Mouse (Mus musculus): ENCODE measurements around the gene 1700029P11Rik. TPM values are rescaled to one million over a fixed set of nuclear protein-coding genes. Genes with fewer than 3 reads are reported as not detected.
A peak's percentile ranks its signal among the peaks of the same experiment; 100 is the strongest.
"Not testable (repeated sequence)": the region's sequence is repeated elsewhere in the genome, so short reads cannot be mapped to it uniquely, and the experiment has no call there.

Gene 1700029P11Rik
- total and polyA plus RNA-seq, 3 experiments, result 0.07 TPM; not detected in 2

DNA sequence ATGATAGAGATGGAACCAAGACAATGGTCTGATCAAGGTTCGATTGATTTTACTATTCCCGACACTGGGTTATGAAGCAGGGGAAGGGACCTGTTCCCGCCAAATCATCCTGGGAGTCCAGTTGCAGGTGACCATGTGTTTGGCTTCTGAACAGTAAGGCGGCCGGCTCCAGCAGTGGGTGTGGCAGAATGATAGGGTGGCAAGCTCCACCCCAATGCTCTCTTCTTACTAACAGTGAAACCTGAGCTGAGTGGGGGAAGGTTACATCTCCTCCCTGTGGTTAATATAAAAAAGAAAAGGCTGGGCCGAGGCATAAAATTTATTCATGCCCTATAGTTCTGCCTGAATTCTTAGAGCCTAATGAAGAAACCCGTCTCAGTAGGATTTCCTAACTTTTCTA lies 11.2 kb upstream of the 1700029P11Rik start (continued):
- no peak for TF ChIP-seq MAFK (IDR thresholded peaks at IDR 0.05; ENCODE audit: borderline replicate concordance, low read depth, low read length)
- no peak for TF ChIP-seq MYB (IDR thresholded peaks at IDR 0.05; ENCODE audit: low read depth, low read length)
- no peak for TF ChIP-seq CHD2 (IDR thresholded peaks at IDR 0.05; ENCODE audit: low read length)
- TF ChIP-seq MXI1 (IDR thresholded peaks at IDR 0.05; ENCODE audit: low read depth, low read length), result peak; percentile 67
- TF ChIP-seq RCOR1 (IDR thresholded peaks at IDR 0.05; ENCODE audit: low read depth, low read length), result no peak
- TF ChIP-seq HCFC1 (IDR thresholded peaks at IDR 0.05; ENCODE audit: low read depth, low read length), result no peak
- no peak for TF ChIP-seq ZNF384 (IDR thresholded peaks at IDR 0.05; ENCODE audit: low read depth, low read length)
- TF ChIP-seq SMC3 (IDR thresholded peaks at IDR 0.05; ENCODE audit: low read depth, low read length), result no peak
- TF ChIP-seq RAD21 (IDR thresholded peaks at IDR 0.05; ENCODE audit: low read depth, low read length), result no peak
- peak; percentile 55 for TF ChIP-seq SIN3A (IDR thresholded peaks at IDR 0.05; ENCODE audit: low read length)
- TF ChIP-seq POLR2A (IDR thresholded peaks at IDR 0.05; ENCODE audit: control insufficient read depth in 1 of 2, insufficient read depth in 1 of 2, low read depth in 1 of 2, low read length in 2 of 2, poor library complexity in 1 of 2), result 0 out of 4 replicates have a peak, but pooled peaks of 1 of the 2 experiments have one; percentile 34
- TF ChIP-seq TBP (IDR thresholded peaks at IDR 0.05; ENCODE audit: low read depth, low read length), result no peak
- peak in 1 of 2 experiments; percentile 20; a peak in 1 of 4 replicates for TF ChIP-seq EP300 (IDR thresholded peaks at IDR 0.05; ENCODE audit: low read depth in 1 of 2, low read length in 2 of 2)
- TF ChIP-seq NELFE (IDR thresholded peaks at IDR 0.05; ENCODE audit: low read depth, low read length), result no peak
- no peak for TF ChIP-seq GABPA (IDR thresholded peaks at IDR 0.05; ENCODE audit: low read depth, low read length)
- no peak for TF ChIP-seq USF1 (IDR thresholded peaks at IDR 0.05; ENCODE audit: low read depth, low read length)
- TF ChIP-seq MEF2A (IDR thresholded peaks at IDR 0.05; ENCODE audit: extremely low read depth, insufficient replicate concordance, low read depth, low read length, poor library complexity, severe bottlenecking), result no peak
- TF ChIP-seq KAT2A (conservative IDR thresholded peaks at IDR 0.05; ENCODE audit: low read depth, low read length), result no peak
- TF ChIP-seq ELF1 (IDR thresholded peaks at IDR 0.05; ENCODE audit: low read depth, low read length), result no peak
- no peak for TF ChIP-seq ZKSCAN1 (IDR thresholded peaks at IDR 0.05; ENCODE audit: low read depth, low read length)
- TF ChIP-seq BHLHE40 (IDR thresholded peaks at IDR 0.05; ENCODE audit: borderline replicate concordance, low read depth, low read length), result no peak

- H3K27ac ChIP-seq (ENCODE audit: control insufficient read depth, low read depth, low read length); DNase-seq (ENCODE audit: low read depth, low spot score): not testable (repeated sequence)
These were observed 10.7 kb upstream of the 1700029P11Rik start for GRCm38 (mm10) chr15:81969635-81970034.

DNA sequence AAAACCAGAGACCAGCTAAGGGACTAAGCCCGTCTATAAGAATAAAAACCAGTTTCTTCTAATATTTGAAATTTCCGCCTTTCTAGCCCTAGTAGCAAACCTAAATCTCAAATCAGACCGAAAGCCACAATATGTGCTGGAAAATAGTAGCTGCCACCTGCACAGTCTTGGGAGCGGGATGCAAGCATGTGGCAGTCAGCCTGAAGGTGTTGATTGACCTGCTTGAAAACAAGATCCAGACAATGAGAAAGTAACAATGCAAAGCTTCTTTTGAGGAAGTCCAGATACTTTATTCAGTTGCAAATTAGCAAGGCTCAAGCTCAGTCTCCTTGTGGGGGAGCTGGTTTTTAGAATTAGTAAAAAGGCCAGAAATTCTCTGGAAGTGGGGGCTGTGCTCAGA lies 9.8 kb upstream of the 1700029P11Rik start:
- DNase-seq (ENCODE audit: low read depth, low spot score); H3K9ac ChIP-seq (ENCODE audit: control insufficient read depth, low read depth, low read length, poor library complexity, severe bottlenecking); H3K9me3 ChIP-seq (replicated peaks; ENCODE audit: insufficient read depth, low read length); H3K4me3 ChIP-seq (ENCODE audit: control insufficient read depth in 1 of 2, insufficient read depth in 1 of 2, low read depth in 2 of 2, low read length in 2 of 2); H3K27me3 ChIP-seq (ENCODE audit: control insufficient read depth in 1 of 2, insufficient read depth in 2 of 2, low read length in 2 of 2); H3K4me1 ChIP-seq (ENCODE audit: control insufficient read depth in 1 of 2, insufficient read depth in 2 of 2, low read length in 2 of 2); H3K79me2 ChIP-seq (ENCODE audit: control insufficient read depth, insufficient read depth, low read length, poor library complexity); H3K36me3 ChIP-seq (ENCODE audit: control insufficient read depth in 1 of 2, insufficient read depth in 2 of 2, low read length in 2 of 2); H3K27ac ChIP-seq (ENCODE audit: control insufficient read depth, low read depth, low read length): not testable (repeated sequence)

More at GRCm38 (mm10) chr15:81969635-81970034, 10.7 kb upstream of the 1700029P11Rik start:
- H3K9me3 ChIP-seq (replicated peaks; ENCODE audit: insufficient read depth, low read length); H3K27me3 ChIP-seq (ENCODE audit: control insufficient read depth in 1 of 2, insufficient read depth in 2 of 2, low read length in 2 of 2); H3K36me3 ChIP-seq (ENCODE audit: control insufficient read depth in 1 of 2, insufficient read depth in 2 of 2, low read length in 2 of 2); H3K4me1 ChIP-seq (ENCODE audit: control insufficient read depth in 1 of 2, insufficient read depth in 2 of 2, low read length in 2 of 2); H3K9ac ChIP-seq (ENCODE audit: control insufficient read depth, low read depth, low read length, poor library complexity, severe bottlenecking); H3K79me2 ChIP-seq (ENCODE audit: control insufficient read depth, insufficient read depth, low read length, poor library complexity): not testable (repeated sequence)
- 0 out of 4 replicates have a peak overlapping the region, but pooled peaks of 1 of the 2 experiments have one; percentile 32 for H3K4me3 ChIP-seq (ENCODE audit: control insufficient read depth in 1 of 2, insufficient read depth in 1 of 2, low read depth in 2 of 2, low read length in 2 of 2)

- H3K27me3 ChIP-seq (ENCODE audit: control insufficient read depth in 1 of 2, insufficient read depth in 2 of 2, low read length in 2 of 2), result not testable (repeated sequence)
These were observed 5.2 kb upstream of the 1700029P11Rik start for GRCm38 (mm10) chr15:81975156-81975555.

More at GRCm38 (mm10) chr15:81975156-81975555, 5.2 kb upstream of the 1700029P11Rik start:
- H3K4me1 ChIP-seq (ENCODE audit: control insufficient read depth in 1 of 2, insufficient read depth in 2 of 2, low read length in 2 of 2); H3K36me3 ChIP-seq (ENCODE audit: control insufficient read depth in 1 of 2, insufficient read depth in 2 of 2, low read length in 2 of 2); H3K4me3 ChIP-seq (ENCODE audit: control insufficient read depth in 1 of 2, insufficient read depth in 1 of 2, low read depth in 2 of 2, low read length in 2 of 2); H3K79me2 ChIP-seq (ENCODE audit: control insufficient read depth, insufficient read depth, low read length, poor library complexity); H3K9ac ChIP-seq (ENCODE audit: control insufficient read depth, low read depth, low read length, poor library complexity, severe bottlenecking); H3K9me3 ChIP-seq (replicated peaks; ENCODE audit: insufficient read depth, low read length); DNase-seq (ENCODE audit: low read depth, low spot score); H3K27ac ChIP-seq (ENCODE audit: control insufficient read depth, low read depth, low read length): not testable (repeated sequence)

All from MEL (cell line).